Comparison of ENCODE assay signal across 10 mouse cellular contexts in genomic region chr14:56314459-56314858, GRCm38 (mm10). TPM values are rescaled to one million over a fixed set of nuclear protein-coding genes. Genes with fewer than 3 reads are reported as not detected.
A peak's percentile ranks its signal among the peaks of the same experiment; 100 is the strongest.
DNase-seq lines count a peak whose midpoint lies in the region; ATAC-seq lines count a peak whose summit lies in the region.
"Had no signal": no experiment of that assay in that cellular context is flagged by ENCODE, and none has a peak within 500 bp of the region (broad histone marks: within the 10 kb centered on the region; RNA-seq: fewer than 3 reads in every experiment).

No protein-coding gene starts in this region.

- DNase-seq in T-cell, adult 2 months (ENCODE audit: low spot score), result peak; percentile 50
- peak; percentile 47 for DNase-seq in cerebellum, adult 9-11 months
- DNase-seq in heart, adult 8-10 months (ENCODE audit: low spot score), result peak; percentile 35
- DNase-seq in kidney, postnatal 36 days, result peak; percentile 52 to 72
- DNase-seq in lung, postnatal 10 days, result peak; percentile 56
- peak; percentile 11 to 16 for DNase-seq in spleen, postnatal 36 days (ENCODE audit: low spot score in 2 of 2)

- H3K27me3 ChIP-seq in intestine, embryonic 15.5 days (replicated peaks), result no peaks in the 10 kb centered on the region
- no peaks in the 10 kb centered on the region for H3K27me3 ChIP-seq in intestine, embryonic 16.5 days (replicated peaks; ENCODE audit: control insufficient read depth, insufficient read depth, low read length)
- H3K27me3 ChIP-seq: embryonic facial prominence, embryonic 12.5 days had no signal

- H3K9me3 ChIP-seq in intestine, embryonic 15.5 days, result no peaks in the 10 kb centered on the region
- no peaks in the 10 kb centered on the region for H3K9me3 ChIP-seq in intestine, embryonic 16.5 days (ENCODE audit: control insufficient read depth, low read length)
- H3K9me3 ChIP-seq: embryonic facial prominence, embryonic 12.5 days had no signal

- ATAC-seq in intestine, embryonic 15.5 days, result peak; percentile 36
- ATAC-seq in intestine, embryonic 16.5 days, result no peak

- no peaks in the 10 kb centered on the region for H3K36me3 ChIP-seq in intestine, embryonic 15.5 days
- no peaks in the 10 kb centered on the region for H3K36me3 ChIP-seq in intestine, embryonic 16.5 days (ENCODE audit: control insufficient read depth, insufficient read depth, low read length)
- H3K36me3 ChIP-seq: embryonic facial prominence, embryonic 12.5 days had no signal

- peaks cover 3% of the 10 kb centered on the region; the same call in 1 of the 2 replicates for H3K4me1 ChIP-seq in intestine, embryonic 15.5 days (replicated peaks)
- no peaks in the 10 kb centered on the region for H3K4me1 ChIP-seq in intestine, embryonic 16.5 days (ENCODE audit: control insufficient read depth, insufficient read depth, low read length)
- H3K4me1 ChIP-seq: embryonic facial prominence, embryonic 12.5 days had no signal

- H3K4me3 ChIP-seq in intestine, embryonic 15.5 days (replicated peaks), result no peak overlapping the region
- no peak overlapping the region for H3K4me3 ChIP-seq in intestine, embryonic 16.5 days (ENCODE audit: low read length)
- H3K4me3 ChIP-seq: embryonic facial prominence, embryonic 12.5 days had no signal

- WGBS in intestine, embryonic 15.5 days, result 26% methylated on average over 7 of the region's 7 CpGs
- WGBS in intestine, embryonic 16.5 days, result 27% methylated on average over 7 of the region's 7 CpGs

- H3K27ac ChIP-seq in intestine, embryonic 15.5 days, result no peak overlapping the region
- H3K27ac ChIP-seq in intestine, embryonic 16.5 days (ENCODE audit: low read length), result no peak overlapping the region
- H3K27ac ChIP-seq: embryonic facial prominence, embryonic 12.5 days; macrophage had no signal

- H3K4me2 ChIP-seq in intestine, embryonic 15.5 days (replicated peaks), result no peak overlapping the region
- no peak overlapping the region for H3K4me2 ChIP-seq in intestine, embryonic 16.5 days (ENCODE audit: low read depth, low read length)
- H3K4me2 ChIP-seq: embryonic facial prominence, embryonic 12.5 days had no signal

- H3K9ac ChIP-seq in intestine, embryonic 15.5 days, result no peak overlapping the region
- H3K9ac ChIP-seq in intestine, embryonic 16.5 days (ENCODE audit: low read depth, low read length), result no peak overlapping the region
- H3K9ac ChIP-seq: embryonic facial prominence, embryonic 12.5 days had no signal

RNA-seq across cellular contexts. Expression of gene Atp12a, which starts 50.4 kb away (rescaled TPM):
- polyA plus RNA-seq in intestine, embryonic 15.5 days (2015; fragmentation: Nextera tagmentation; extraction: Ambion mirVana), result 0.26 and 0.91 TPM in 2 replicates
- 0.44 and 1.5 TPM in 2 replicates for polyA plus RNA-seq in intestine, embryonic 16.5 days (2015; fragmentation: Nextera tagmentation; extraction: Ambion mirVana)
- total RNA-seq in heart, adult 8-10 months (2022), result not detected
- polyA plus RNA-seq: macrophage had no signal

RNA-seq across cellular contexts. Expression of gene Gzmb, which starts 52.4 kb away (rescaled TPM):
- 1.2 and 1.4 TPM in 2 replicates for polyA plus RNA-seq in intestine, embryonic 15.5 days (2015; fragmentation: Nextera tagmentation; extraction: Ambion mirVana)
- 0.86 and 1.3 TPM in 2 replicates for polyA plus RNA-seq in intestine, embryonic 16.5 days (2015; fragmentation: Nextera tagmentation; extraction: Ambion mirVana)
- total RNA-seq in heart, adult 8-10 months (2022), result not detected
